Mouse (Mus musculus): ENCODE measurements around the gene Gm47985.
"Not testable (repeated sequence)": the region's sequence is repeated elsewhere in the genome, so short reads cannot be mapped to it uniquely, and the experiment has no call there.

The Gm47985 gene

GRCm38 (mm10) chr1:151177937-151178271 is 4.4 kb upstream of the Gm47985 start:
- no peak for DNase-seq (ENCODE audit: low spot score)

GRCm38 (mm10) chr1:151178505-151179083 is 3.7 kb upstream of the Gm47985 start:
- DNase-seq (ENCODE audit: low spot score) = no peak

GRCm38 (mm10) chr1:151180167-151180566 is 2.2 kb upstream of the Gm47985 start:
- no peak for DNase-seq (ENCODE audit: low spot score)

- not testable (repeated sequence) for DNase-seq (ENCODE audit: low spot score)
Observed at GRCm38 (mm10) chr1:151186186-151186585, 3.8 kb downstream of the Gm47985 start.

GRCm38 (mm10) chr1:151186879-151187424 is 4.6 kb downstream of the Gm47985 start:
- not testable (repeated sequence) for DNase-seq (ENCODE audit: low spot score)

GRCm38 (mm10) chr1:151188469-151188868 is 6.1 kb downstream of the Gm47985 start:
- DNase-seq (ENCODE audit: low spot score) = no peak

GRCm38 (mm10) chr1:151192075-151192474 is 9.7 kb downstream of the Gm47985 start, which contains the start of gene Gm8947:
TSS of gene Gm8947 (plus strand) at chr1:151192376.
- DNase-seq (ENCODE audit: low spot score) = not testable (repeated sequence)

GRCm38 (mm10) chr1:151192739-151193138 is 10.4 kb downstream of the Gm47985 start:
- DNase-seq (ENCODE audit: low spot score) = not testable (repeated sequence)

GRCm38 (mm10) chr1:151195986-151196385 is 13.6 kb downstream of the Gm47985 start:
- DNase-seq (ENCODE audit: low spot score) = not testable (repeated sequence)

- DNase-seq (ENCODE audit: low spot score) = not testable (repeated sequence)
Observed at GRCm38 (mm10) chr1:151196690-151197089, 14.4 kb downstream of the Gm47985 start.

GRCm38 (mm10) chr1:151198120-151198519 is 15.8 kb downstream of the Gm47985 start, which contains the start of gene Gm47995:
TSS of gene Gm47995 (plus strand) at chr1:151198448.
- not testable (repeated sequence) for DNase-seq (ENCODE audit: low spot score)

GRCm38 (mm10) chr1:151200620-151201019 is 18.3 kb downstream of the Gm47985 start:
- not testable (repeated sequence) for DNase-seq (ENCODE audit: low spot score)

- not testable (repeated sequence) for DNase-seq (ENCODE audit: low spot score)
Observed at GRCm38 (mm10) chr1:151202771-151203170, 20.4 kb downstream of the Gm47985 start.

GRCm38 (mm10) chr1:151203818-151204217 is 21.5 kb downstream of the Gm47985 start, which contains the start of gene 3110040M04Rik:
TSS of gene 3110040M04Rik (plus strand) at chr1:151204121.
- not testable (repeated sequence) for DNase-seq (ENCODE audit: low spot score)

GRCm38 (mm10) chr1:151208493-151208892 is 26.2 kb downstream of the Gm47985 start:
- not testable (repeated sequence) for DNase-seq (ENCODE audit: low spot score)

- not testable (repeated sequence) for DNase-seq (ENCODE audit: low spot score)
Observed at GRCm38 (mm10) chr1:151208944-151209343, 26.6 kb downstream of the Gm47985 start.

GRCm38 (mm10) chr1:151209824-151210355 is 27.6 kb downstream of the Gm47985 start, which contains the start of gene Gm47996:
TSS of gene Gm47996 (plus strand) at chr1:151210131.
- not testable (repeated sequence) for DNase-seq (ENCODE audit: low spot score)

- not testable (repeated sequence) for DNase-seq (ENCODE audit: low spot score)
Observed at GRCm38 (mm10) chr1:151211666-151212065, 29.3 kb downstream of the Gm47985 start.

- no peak for DNase-seq (ENCODE audit: low spot score)
Observed at GRCm38 (mm10) chr1:151214862-151215261, 32.5 kb downstream of the Gm47985 start.

GRCm38 (mm10) chr1:151215985-151216384 is 33.6 kb downstream of the Gm47985 start:
- DNase-seq (ENCODE audit: low spot score) = no peak

GRCm38 (mm10) chr1:151216417-151216816 is 34.1 kb downstream of the Gm47985 start:
- no peak for DNase-seq (ENCODE audit: low spot score)

GRCm38 (mm10) chr1:151219045-151219444 is 36.7 kb downstream of the Gm47985 start:
- DNase-seq (ENCODE audit: low spot score) = no peak

GRCm38 (mm10) chr1:151220098-151220497 is 37.8 kb downstream of the Gm47985 start:
- no peak for DNase-seq (ENCODE audit: low spot score)
